Comparison of ENCODE assay signal across 29 mouse cellular contexts in the genomic region with DNA sequence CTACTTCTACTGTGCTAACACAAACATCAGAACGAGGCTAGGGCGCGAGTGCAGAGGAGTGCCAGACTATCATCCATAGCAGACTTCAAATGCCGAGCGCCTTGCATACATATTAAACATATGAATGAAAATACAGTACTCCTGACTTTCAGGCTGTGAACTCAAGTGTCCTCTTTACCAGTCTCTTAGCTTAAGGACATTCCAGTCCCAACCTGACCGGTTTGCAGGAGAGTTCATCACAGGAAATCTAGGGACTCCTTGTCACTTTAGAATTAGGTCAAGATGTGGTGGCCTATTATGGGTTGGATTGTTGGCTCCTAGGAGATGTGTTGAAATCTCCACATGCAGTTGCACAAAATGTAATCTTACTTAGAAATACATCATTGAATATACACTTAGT.
DNase-seq lines count a peak whose midpoint lies in the region; ATAC-seq and TF ChIP-seq lines count a peak whose summit lies in the region.
"Had no signal": no experiment of that assay in that cellular context is flagged by ENCODE, and none has a peak within 500 bp of the region (broad histone marks: within the 10 kb centered on the region; RNA-seq: fewer than 3 reads in every experiment).

No protein-coding gene starts in this region.

- no peaks in the 10 kb centered on the region for H3K27me3 ChIP-seq in lung, postnatal 0 days (replicated peaks; ENCODE audit: insufficient read depth, low read length)
- H3K27me3 ChIP-seq in forebrain, embryonic 16.5 days (replicated peaks; ENCODE audit: control insufficient read depth, insufficient read depth, low read length), result no peaks in the 10 kb centered on the region
- H3K27me3 ChIP-seq: embryonic facial prominence, embryonic 15.5 days; forebrain, embryonic 13.5 days; heart, embryonic 15.5 days; intestine, embryonic 15.5 days; limb, embryonic 15.5 days; neural tube, embryonic 13.5 days had no signal

- TF ChIP-seq CTCF in lung, postnatal 0 days (IDR thresholded peaks at IDR 0.05), result no peak

- peak; percentile 14 for DNase-seq in fat pad, adult 2 months (ENCODE audit: extremely low read depth, low read depth, low spot score)
- DNase-seq in lung, adult 18-20 months, result peak; percentile 58 to 81
- peak; percentile 95 for DNase-seq in lung, postnatal 0 days (ENCODE audit: low spot score)
- peak; percentile 34 to 49 for DNase-seq in lung, postnatal 4 days
- no peak for DNase-seq in gastrocnemius, adult 8-10 months (ENCODE audit: low spot score in 2 of 2)
- DNase-seq: adrenal gland, adult 8-10 months; B cell, adult 2 months; cerebellum, adult 8-10 months; cerebellum, postnatal 25 days; kidney, adult 2 months; kidney, postnatal 36 days; layer of hippocampus, postnatal 36 days; right cerebral cortex, postnatal 4 days; thymus, adult 18-20 months; thymus, postnatal 36 days had no signal

- peak; percentile 99 for TF ChIP-seq EP300 in lung, postnatal 0 days (IDR thresholded peaks at IDR 0.05)

- no peak overlapping the region for H3K9ac ChIP-seq in lung, postnatal 0 days (replicated peaks; ENCODE audit: low read depth)
- no peak overlapping the region for H3K9ac ChIP-seq in forebrain, embryonic 16.5 days (replicated peaks; ENCODE audit: low read depth, low read length)
- H3K9ac ChIP-seq: embryonic facial prominence, embryonic 15.5 days; forebrain, embryonic 13.5 days; heart, embryonic 15.5 days; intestine, embryonic 15.5 days; limb, embryonic 15.5 days; liver, embryonic 14.5 days; neural tube, embryonic 13.5 days had no signal

- 40% methylated on average over 6 of the region's 6 CpGs for WGBS in lung, postnatal 0 days
- 70% methylated on average over 6 of the region's 6 CpGs for WGBS in forebrain, embryonic 16.5 days

- no peaks in the 10 kb centered on the region for H3K36me3 ChIP-seq in lung, postnatal 0 days (ENCODE audit: insufficient read depth, low read length)
- H3K36me3 ChIP-seq in forebrain, embryonic 16.5 days (ENCODE audit: control insufficient read depth, insufficient read depth), result no peaks in the 10 kb centered on the region
- H3K36me3 ChIP-seq: embryonic facial prominence, embryonic 10.5 days; embryonic facial prominence, embryonic 15.5 days; heart, embryonic 15.5 days; intestine, embryonic 15.5 days; limb, embryonic 10.5 days; limb, embryonic 15.5 days; neural tube, embryonic 13.5 days had no signal

- no peaks in the 10 kb centered on the region for H3K4me1 ChIP-seq in lung, postnatal 0 days (ENCODE audit: insufficient read depth, low read depth, low read length)
- H3K4me1 ChIP-seq in forebrain, embryonic 16.5 days (replicated peaks; ENCODE audit: control insufficient read depth, insufficient read depth, low read length), result no peaks in the 10 kb centered on the region
- H3K4me1 ChIP-seq: embryonic facial prominence, embryonic 15.5 days; forebrain, embryonic 13.5 days; intestine, embryonic 15.5 days; limb, embryonic 10.5 days; limb, embryonic 15.5 days; neural tube, embryonic 13.5 days had no signal

- ATAC-seq in lung, postnatal 0 days, result peak; percentile 98
- ATAC-seq in forebrain, embryonic 16.5 days, result no peak
- ATAC-seq: activated CD4-positive, CD25-positive, alpha-beta regulatory T cell, adult 4 months; forebrain, embryonic 13.5 days; hindbrain, postnatal 0 days; intestine, embryonic 15.5 days had no signal

- H3K4me2 ChIP-seq in lung, postnatal 0 days (replicated peaks; ENCODE audit: low read depth, low read length), result no peak overlapping the region
- H3K4me2 ChIP-seq in forebrain, embryonic 16.5 days (ENCODE audit: low read length), result no peak overlapping the region
- H3K4me2 ChIP-seq: embryonic facial prominence, embryonic 15.5 days; forebrain, embryonic 13.5 days; heart, embryonic 15.5 days; intestine, embryonic 15.5 days; limb, embryonic 15.5 days; neural tube, embryonic 13.5 days had no signal

- no peak overlapping the region; the same call in 1 of the 2 replicates for H3K27ac ChIP-seq in lung, postnatal 0 days (ENCODE audit: low read length)
- H3K27ac ChIP-seq in forebrain, embryonic 16.5 days (ENCODE audit: low read length), result no peak overlapping the region
- H3K27ac ChIP-seq: embryonic facial prominence, embryonic 10.5 days; embryonic facial prominence, embryonic 15.5 days; forebrain, embryonic 13.5 days; heart, embryonic 15.5 days; hindbrain, postnatal 0 days; intestine, embryonic 15.5 days; layer of hippocampus, adult 2 months; limb, embryonic 10.5 days; limb, embryonic 15.5 days; liver, embryonic 14.5 days; neural tube, embryonic 13.5 days; stomach, postnatal 0 days had no signal

- no peak overlapping the region for H3K4me3 ChIP-seq in lung, postnatal 0 days (ENCODE audit: low read depth, low read length)
- H3K4me3 ChIP-seq in forebrain, embryonic 16.5 days (replicated peaks; ENCODE audit: low read length), result no peak overlapping the region
- H3K4me3 ChIP-seq: embryonic facial prominence, embryonic 10.5 days; embryonic facial prominence, embryonic 15.5 days; forebrain, embryonic 13.5 days; heart, embryonic 15.5 days; intestine, embryonic 15.5 days; layer of hippocampus, adult 2 months; limb, embryonic 10.5 days; limb, embryonic 15.5 days; neural tube, embryonic 13.5 days had no signal

- no peaks in the 10 kb centered on the region for H3K9me3 ChIP-seq in lung, postnatal 0 days (ENCODE audit: low read length)
- H3K9me3 ChIP-seq in forebrain, embryonic 16.5 days (ENCODE audit: control insufficient read depth, low read length), result no peaks in the 10 kb centered on the region
- H3K9me3 ChIP-seq: embryonic facial prominence, embryonic 10.5 days; embryonic facial prominence, embryonic 15.5 days; forebrain, embryonic 13.5 days; heart, embryonic 15.5 days; intestine, embryonic 15.5 days; limb, embryonic 10.5 days; limb, embryonic 15.5 days; neural tube, embryonic 13.5 days had no signal

Comparison
In these comparisons a context has a peak if more than half of its experiments do, and no peak if none do; other contexts are left out.
1. DNase-seq: peak in fat pad, adult 2 months (single experiment), lung, adult 18-20 months (2 of 2), lung, postnatal 0 days (single experiment) and lung, postnatal 4 days (2 of 2); none in gastrocnemius, adult 8-10 months (0 of 2).